Mouse (Mus musculus): ENCODE measurements around the gene Kmo.

GRCm38 (mm10) chr1:175675116-175675515, 54.9 kb downstream of the Kmo start:
- TF ChIP-seq GATA1 (IDR thresholded peaks at IDR 0.05; ENCODE audit: borderline replicate concordance, low read length) (no peak), FLI1 (IDR thresholded peaks at IDR 0.05; ENCODE audit: low read length) (no peak)

Data from megakaryocyte, embryonic 14.5 days (primary cell).